Mouse (Mus musculus) heart, postnatal 36 days (tissue): Measurements from ENCODE around the gene Slc8a1. TPM values are rescaled to one million over a fixed set of nuclear protein-coding genes. Genes with fewer than 3 reads are reported as not detected.

Source experiments
- DNase-seq, 2 experiments: peaks; one replicate each; pipeline ENCODE4 v3.0.0; 2021 to 2022
- intact Hi-C: fragments of 180-260 bp; cut with DNase I; formaldehyde crosslinking; loops from one replicate; pipeline ENCODE4 v1.15.1; 2025
- total RNA-seq, 2 experiments: library from RNA; stranded (reverse); gene quantifications; 2 replicates each; pipeline ENCODE4 v1.2.3; 2021

Slc8a1 gene
- total RNA-seq, 2 experiments from 2014 or later: 392 to 411 TPM

- no peak for DNase-seq
- intact Hi-C loops: no loop called here
Observed at GRCm38 (mm10) chr17:81455977-81456376, 282.2 kb downstream of the Slc8a1 start.

- no peak for DNase-seq
- intact Hi-C loops: no loop called here
Observed at GRCm38 (mm10) chr17:81455269-81455668, 282.9 kb downstream of the Slc8a1 start.

- intact Hi-C loops: no loop called here
Observed at GRCm38 (mm10) chr17:81441463-81441862, 296.7 kb downstream of the Slc8a1 start, which contains the start of gene Gm11096. Gm11096 (plus strand) TSS chr17:81441763.

GRCm38 (mm10) chr17:81433148-81433547 is 305.0 kb downstream of the Slc8a1 start:
- intact Hi-C loops: no loop called here
- DNase-seq: peak; percentile 15 to 37

More at GRCm38 (mm10) chr17:81441463-81441862, 296.7 kb downstream of the Slc8a1 start, which contains the start of gene Gm11096:
- DNase-seq: no peak

GRCm38 (mm10) chr17:81432733-81433132 is 305.4 kb downstream of the Slc8a1 start:
- intact Hi-C loops: no loop called here
- no peak for DNase-seq

- DNase-seq: no peak
- intact Hi-C loops: no loop called here
Observed at GRCm38 (mm10) chr17:81427245-81427644, 310.9 kb downstream of the Slc8a1 start.

- no peak for DNase-seq
- intact Hi-C loops: no loop called here
Observed at GRCm38 (mm10) chr17:81424256-81424912, 313.8 kb downstream of the Slc8a1 start.

GRCm38 (mm10) chr17:81419802-81420459 is 318.2 kb downstream of the Slc8a1 start:
- intact Hi-C loops: no loop called here
- no peak for DNase-seq

- DNase-seq: no peak
- intact Hi-C loops: no loop called here
Observed at GRCm38 (mm10) chr17:81416361-81417114, 321.6 kb downstream of the Slc8a1 start.

- DNase-seq: no peak
- intact Hi-C loops: no loop called here
Observed at GRCm38 (mm10) chr17:81412736-81413135, 325.4 kb downstream of the Slc8a1 start.

- no peak for DNase-seq
- intact Hi-C loops: no loop called here
Observed at GRCm38 (mm10) chr17:81404225-81404624, 334.0 kb downstream of the Slc8a1 start.

GRCm38 (mm10) chr17:81403121-81403520 is 335.1 kb downstream of the Slc8a1 start:
- intact Hi-C loops: no loop called here
- peak; percentile 36 to 55 for DNase-seq

GRCm38 (mm10) chr17:81402636-81403035 is 335.5 kb downstream of the Slc8a1 start:
- intact Hi-C loops: no loop called here
- peak; percentile 77 to 80 for DNase-seq

GRCm38 (mm10) chr17:81400377-81400776 is 337.8 kb downstream of the Slc8a1 start:
- intact Hi-C loops: no loop called here

GRCm38 (mm10) chr17:81397434-81397833 is 340.7 kb downstream of the Slc8a1 start:
- intact Hi-C loops: no loop called here
- DNase-seq: no peak

More at GRCm38 (mm10) chr17:81400377-81400776, 337.8 kb downstream of the Slc8a1 start:
- DNase-seq: no peak

GRCm38 (mm10) chr17:81394124-81394523 is 344.1 kb downstream of the Slc8a1 start:
- intact Hi-C loops: no loop called here

GRCm38 (mm10) chr17:81393040-81393439 is 345.1 kb downstream of the Slc8a1 start:
- DNase-seq: no peak
- intact Hi-C loops: no loop called here

More at GRCm38 (mm10) chr17:81394124-81394523, 344.1 kb downstream of the Slc8a1 start:
- DNase-seq: no peak

GRCm38 (mm10) chr17:81391478-81391877 is 346.7 kb downstream of the Slc8a1 start:
- DNase-seq: no peak
- intact Hi-C loops: no loop called here

- intact Hi-C loops: no loop called here
- no peak for DNase-seq
Observed at GRCm38 (mm10) chr17:81390790-81391189, 347.4 kb downstream of the Slc8a1 start.

GRCm38 (mm10) chr17:81386118-81386517 is 352.1 kb downstream of the Slc8a1 start:
- DNase-seq: no peak
- intact Hi-C loops: no loop called here

- intact Hi-C loops: no loop called here
- no peak for DNase-seq
Observed at GRCm38 (mm10) chr17:81385476-81385875, 352.7 kb downstream of the Slc8a1 start.
